In the genomic region with DNA sequence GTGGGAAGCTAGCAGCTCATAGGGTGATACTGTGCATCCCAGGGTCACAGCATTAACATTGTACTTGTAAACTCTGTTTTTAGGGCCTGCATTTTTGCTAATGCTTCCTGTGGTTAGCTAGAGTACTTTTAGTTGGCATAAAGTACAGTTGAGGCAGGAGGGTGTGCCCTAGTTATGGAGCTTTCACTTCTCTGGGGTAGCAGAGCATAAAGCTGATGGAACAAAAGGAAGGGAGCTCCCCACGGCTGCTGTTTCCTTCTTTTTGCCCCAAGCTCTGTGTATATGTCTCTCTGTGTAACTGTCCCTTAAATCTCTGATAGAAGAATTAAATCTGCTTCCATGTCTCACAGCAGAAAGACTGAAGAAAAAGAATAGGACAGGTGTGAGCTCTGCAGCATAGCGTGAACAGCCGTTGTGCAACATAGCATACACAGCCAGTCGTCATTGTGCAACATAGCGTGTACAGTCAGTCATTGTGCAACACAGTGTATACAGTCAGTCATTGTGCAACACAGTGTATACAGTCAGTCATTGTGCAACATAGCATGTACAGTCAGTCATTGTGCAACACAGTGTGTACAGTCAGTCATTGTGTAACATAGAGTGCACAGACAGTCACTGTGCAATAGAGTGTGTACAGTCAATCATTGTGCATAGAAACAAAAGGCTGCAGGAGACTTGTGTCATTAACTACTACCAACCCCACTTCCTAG, we compare ENCODE assay signal across 12 mouse cellular contexts. TPM values are rescaled to one million over a fixed set of nuclear protein-coding genes. Genes with fewer than 3 reads are reported as not detected.
DNase-seq lines count a peak whose midpoint lies in the region; ATAC-seq and TF ChIP-seq lines count a peak whose summit lies in the region.
"Had no signal": no experiment of that assay in that cellular context is flagged by ENCODE, and none has a peak within 500 bp of the region (broad histone marks: within the 10 kb centered on the region; RNA-seq: fewer than 3 reads in every experiment).

No protein-coding gene starts in this region.

- intact Hi-C loops in heart, adult 2 months (cut with DNase I), result no loop called here

- H3K27me3 ChIP-seq in heart, adult 2 months (ENCODE audit: control insufficient read depth, insufficient read depth, low read length), result no peaks in the 10 kb centered on the region
- no peaks in the 10 kb centered on the region for H3K27me3 ChIP-seq in liver, embryonic 15.5 days
- H3K27me3 ChIP-seq: heart, embryonic 15.5 days had no signal

- 89% methylated on average over 5 of the region's 5 CpGs for WGBS in heart, adult 2 months
- 64% methylated on average over 5 of the region's 5 CpGs for WGBS in liver, embryonic 15.5 days (ENCODE audit: insufficient replicate concordance)

- no peak for TF ChIP-seq EP300 in heart, adult 2 months (IDR thresholded peaks at IDR 0.05; ENCODE audit: insufficient read depth, low read depth, low read length)

- no peak for TF ChIP-seq CTCF in heart, adult 2 months (IDR thresholded peaks at IDR 0.05)

- no peaks in the 10 kb centered on the region for H3K79me2 ChIP-seq in heart, adult 2 months (replicated peaks; ENCODE audit: control insufficient read depth, insufficient read depth, low read length)

- H3K4me3 ChIP-seq in heart, adult 2 months, result no peak overlapping the region
- no peak overlapping the region for H3K4me3 ChIP-seq in liver, embryonic 15.5 days (replicated peaks)
- H3K4me3 ChIP-seq: embryonic facial prominence, embryonic 10.5 days; heart, embryonic 15.5 days had no signal

- DNase-seq in heart, adult 11 months, result peak; percentile 88
- DNase-seq in heart, adult 2 months, result no peak
- DNase-seq in spleen, postnatal 36 days (ENCODE audit: low spot score in 2 of 2), result peak; percentile 16 to 29
- no peak for DNase-seq in spleen, postnatal 4 days (ENCODE audit: low spot score in 2 of 2)
- DNase-seq in layer of hippocampus, postnatal 14 days (ENCODE audit: low spot score in 2 of 2), result no peak
- no peak for DNase-seq in left cerebral cortex, adult 11 months (ENCODE audit: low spot score)
- no peak for DNase-seq in cerebellum, postnatal 10 days
- DNase-seq: cerebellum, adult 11 months; kidney, adult 2 months had no signal

- peak; percentile 72 for ATAC-seq in liver, embryonic 15.5 days (ENCODE audit: insufficient read depth)

- H3K9ac ChIP-seq in heart, adult 2 months (ENCODE audit: low read depth, low read length), result no peak overlapping the region
- H3K9ac ChIP-seq in liver, embryonic 15.5 days, result no peak overlapping the region
- H3K9ac ChIP-seq: heart, embryonic 15.5 days had no signal

- no peaks in the 10 kb centered on the region for H3K4me1 ChIP-seq in heart, adult 2 months (ENCODE audit: control insufficient read depth, insufficient read depth, low read length)
- H3K4me1 ChIP-seq in liver, embryonic 15.5 days (replicated peaks), result no peaks in the 10 kb centered on the region
- H3K4me1 ChIP-seq: embryonic facial prominence, embryonic 10.5 days; heart, embryonic 15.5 days had no signal

- no peaks in the 10 kb centered on the region for H3K36me3 ChIP-seq in heart, adult 2 months (ENCODE audit: control insufficient read depth, insufficient read depth, low read length)
- H3K36me3 ChIP-seq in liver, embryonic 15.5 days (replicated peaks), result peaks cover 45% of the 10 kb centered on the region

- H3K4me2 ChIP-seq in liver, embryonic 15.5 days, result no peak overlapping the region
- H3K4me2 ChIP-seq: heart, embryonic 15.5 days had no signal

- no peak overlapping the region for H3K27ac ChIP-seq in heart, adult 2 months
- H3K27ac ChIP-seq in liver, embryonic 15.5 days (replicated peaks), result 0 out of 2 replicates have a peak overlapping the region, but pooled peaks have one; percentile 31
- H3K27ac ChIP-seq: embryonic facial prominence, embryonic 10.5 days; heart, embryonic 15.5 days had no signal

- H3K9me3 ChIP-seq in liver, embryonic 15.5 days (replicated peaks), result no peaks in the 10 kb centered on the region
- H3K9me3 ChIP-seq: embryonic facial prominence, embryonic 10.5 days; heart, embryonic 15.5 days had no signal

- no peak for TF ChIP-seq POLR2A in heart, adult 2 months (IDR thresholded peaks at IDR 0.05; ENCODE audit: insufficient read depth, low read depth, low read length)

RNA-seq across cellular contexts. Expression of a gene that starts 25.5 kb away (rescaled TPM):
- total RNA-seq in heart, adult 2 months (2021), result 10 to 100 TPM in 1 of 2 experiments, 1 to 10 TPM in 1; 9.5 to 10.4 TPM
- 4.2 and 7.8 TPM in 2 replicates for polyA plus RNA-seq in heart, adult 2 months (2012; rRNA removed)
- 20.2 and 23.1 TPM in 2 replicates for polyA plus RNA-seq in liver, embryonic 15.5 days (2015; fragmentation: Nextera tagmentation; extraction: Ambion mirVana)
- 10 to 100 TPM; 26.2 to 29.1 TPM for total RNA-seq in layer of hippocampus, postnatal 14 days (2021)

RNA-seq across cellular contexts. Expression of a gene that starts 25.5 kb away (rescaled TPM):
- total RNA-seq in heart, adult 2 months (2021), result 10 to 100 TPM; 32.4 to 36.9 TPM
- 114 and 175 TPM in 2 replicates for polyA plus RNA-seq in heart, adult 2 months (2012; rRNA removed)
- 87.6 and 90.1 TPM in 2 replicates for polyA plus RNA-seq in liver, embryonic 15.5 days (2015; fragmentation: Nextera tagmentation; extraction: Ambion mirVana)
- 100 to 1,000 TPM; 157 to 191 TPM for total RNA-seq in layer of hippocampus, postnatal 14 days (2021)

Comparison
In these comparisons a context has a peak if more than half of its experiments do, and no peak if none do; other contexts are left out.
1. DNase-seq: peak in heart, adult 11 months (single experiment) and spleen, postnatal 36 days (2 of 2); none in heart, adult 2 months (0 of 2), spleen, postnatal 4 days (0 of 2), layer of hippocampus, postnatal 14 days (0 of 2), left cerebral cortex, adult 11 months (single experiment) and cerebellum, postnatal 10 days (0 of 2).
2. RNA of a gene that starts 25.5 kb away (total RNA-seq): 157 to 191 TPM in layer of hippocampus, postnatal 14 days; 32.4 to 36.9 TPM in heart, adult 2 months; every median in the first group is over 4 times any median in the second.